Mouse (Mus musculus): Measurements from ENCODE around the gene Asns.

The Asns gene

DNA sequence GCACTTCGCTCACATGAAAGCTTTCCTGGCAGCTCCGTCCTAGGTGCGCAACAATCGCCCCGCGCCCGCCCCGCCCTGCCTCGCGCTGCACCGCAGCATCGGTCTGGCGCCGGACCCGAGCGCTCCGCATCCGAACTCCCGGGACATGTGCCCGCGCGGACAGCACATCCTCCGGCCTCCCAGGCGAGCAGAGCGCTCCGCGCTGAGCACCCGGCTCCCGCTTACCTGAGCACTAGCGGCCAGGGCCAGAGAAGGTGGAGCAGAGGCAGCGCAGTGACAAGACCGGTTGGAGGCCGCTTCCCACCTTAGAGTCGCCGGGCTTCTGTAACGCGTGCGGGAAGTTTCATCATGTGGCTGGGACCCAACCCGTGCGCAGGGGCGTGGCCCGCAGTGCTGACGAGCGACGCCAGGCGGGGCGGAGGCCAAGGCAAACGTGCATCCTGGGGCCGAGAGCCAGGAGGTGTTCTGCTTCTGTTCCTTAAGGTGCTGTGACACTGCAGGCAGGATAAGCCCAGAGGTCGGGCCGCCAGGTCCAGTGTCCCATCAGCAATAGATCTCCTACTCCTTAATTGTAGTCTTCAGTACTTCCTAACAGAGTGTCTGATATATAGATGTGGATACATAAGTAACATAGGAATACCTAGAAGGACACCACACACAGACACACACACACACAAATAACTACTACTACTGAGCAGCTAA, at the start of gene Asns:
Gene Asns (minus strand): TSS at position 371 of the 702 bp plus-strand sequence.
- peak within 1 kb of the TSS; percentile 91 for H3K4me3 ChIP-seq (replicated peaks; ENCODE audit: low read length)
- no peak for TF ChIP-seq CTCF (conservative IDR thresholded peaks at IDR 0.05; ENCODE audit: low read length)
- no peak for TF ChIP-seq NANOG (IDR thresholded peaks at IDR 0.05; ENCODE audit: borderline replicate concordance, low read length)
- TF ChIP-seq POU5F1 (IDR thresholded peaks at IDR 0.05; ENCODE audit: borderline replicate concordance, low read length), result no peak
- peaks cover 10% of the 10 kb centered on the region for H3K36me3 ChIP-seq (ENCODE audit: insufficient read depth, low read length)
- H3K27me3 ChIP-seq (ENCODE audit: insufficient read depth, low read length), result no peaks in the 10 kb centered on the region
- no peaks in the 10 kb centered on the region for H3K9me3 ChIP-seq (ENCODE audit: low read length)
- peaks cover 74% of the 10 kb centered on the region for H3K4me1 ChIP-seq (replicated peaks; ENCODE audit: low read depth, low read length)

DNA sequence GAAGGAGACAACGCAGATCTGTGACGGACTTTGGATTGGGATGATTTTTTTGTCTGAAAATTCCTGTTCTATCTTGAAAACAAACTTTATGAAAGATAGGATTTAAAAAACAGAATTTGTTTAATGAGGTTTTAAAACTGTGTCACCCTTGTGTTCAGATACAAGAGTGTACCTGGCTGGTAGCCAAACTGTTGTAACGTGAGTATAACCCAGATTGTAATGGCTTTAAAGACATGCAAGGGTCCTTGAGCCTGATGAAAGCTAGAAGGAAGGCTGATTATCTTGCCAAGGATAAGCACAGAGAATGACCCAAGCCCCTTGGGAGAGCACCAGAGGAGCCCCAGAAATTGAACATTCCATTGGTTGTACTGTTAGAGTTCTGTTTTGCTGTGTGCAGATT, 48.7 kb upstream of the Asns start:
- H3K36me3 ChIP-seq (ENCODE audit: insufficient read depth, low read length), result no peaks in the 10 kb centered on the region
- no peaks in the 10 kb centered on the region for H3K9me3 ChIP-seq (ENCODE audit: low read length)
- H3K4me1 ChIP-seq (replicated peaks; ENCODE audit: low read depth, low read length), result peaks cover 21% of the 10 kb centered on the region
- H3K4me3 ChIP-seq (replicated peaks; ENCODE audit: low read length), result no peak overlapping the region
- TF ChIP-seq CTCF (conservative IDR thresholded peaks at IDR 0.05; ENCODE audit: low read length) (no peak), POU5F1 (IDR thresholded peaks at IDR 0.05; ENCODE audit: borderline replicate concordance, low read length) (no peak), NANOG (IDR thresholded peaks at IDR 0.05; ENCODE audit: borderline replicate concordance, low read length) (no peak)
- H3K27me3 ChIP-seq (ENCODE audit: insufficient read depth, low read length), result no peaks in the 10 kb centered on the region

DNA sequence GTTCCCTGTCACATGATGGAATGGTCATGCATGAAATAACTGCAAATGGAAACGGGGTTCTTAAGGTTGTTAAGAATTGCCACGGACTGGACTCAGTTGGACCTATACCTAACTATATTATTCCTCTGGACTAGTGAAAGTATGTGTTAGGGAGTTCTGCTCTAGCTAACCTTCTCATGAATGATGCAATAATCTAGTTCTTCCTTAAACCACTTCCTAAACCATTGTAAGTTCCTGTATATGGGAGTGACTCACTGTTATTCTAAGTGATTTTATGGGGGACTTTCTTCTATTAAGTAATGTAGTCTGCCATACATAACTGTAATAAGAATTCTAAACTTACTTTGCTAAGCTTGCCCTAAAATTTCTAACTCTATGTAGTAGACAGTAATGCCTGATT, 44.8 kb upstream of the Asns start:
- Histone ChIP-seq H3K4me3 (replicated peaks; ENCODE audit: low read length) (no peak overlapping the region), H3K9me3 (ENCODE audit: low read length) (no peaks in the 10 kb centered on the region), H3K36me3 (ENCODE audit: insufficient read depth, low read length) (no peaks in the 10 kb centered on the region), H3K27me3 (ENCODE audit: insufficient read depth, low read length) (no peaks in the 10 kb centered on the region), H3K4me1 (replicated peaks; ENCODE audit: low read depth, low read length) (peaks cover 4% of the 10 kb centered on the region)
- TF ChIP-seq POU5F1 (IDR thresholded peaks at IDR 0.05; ENCODE audit: borderline replicate concordance, low read length) (no peak), NANOG (IDR thresholded peaks at IDR 0.05; ENCODE audit: borderline replicate concordance, low read length) (no peak), CTCF (conservative IDR thresholded peaks at IDR 0.05; ENCODE audit: low read length) (no peak)

DNA sequence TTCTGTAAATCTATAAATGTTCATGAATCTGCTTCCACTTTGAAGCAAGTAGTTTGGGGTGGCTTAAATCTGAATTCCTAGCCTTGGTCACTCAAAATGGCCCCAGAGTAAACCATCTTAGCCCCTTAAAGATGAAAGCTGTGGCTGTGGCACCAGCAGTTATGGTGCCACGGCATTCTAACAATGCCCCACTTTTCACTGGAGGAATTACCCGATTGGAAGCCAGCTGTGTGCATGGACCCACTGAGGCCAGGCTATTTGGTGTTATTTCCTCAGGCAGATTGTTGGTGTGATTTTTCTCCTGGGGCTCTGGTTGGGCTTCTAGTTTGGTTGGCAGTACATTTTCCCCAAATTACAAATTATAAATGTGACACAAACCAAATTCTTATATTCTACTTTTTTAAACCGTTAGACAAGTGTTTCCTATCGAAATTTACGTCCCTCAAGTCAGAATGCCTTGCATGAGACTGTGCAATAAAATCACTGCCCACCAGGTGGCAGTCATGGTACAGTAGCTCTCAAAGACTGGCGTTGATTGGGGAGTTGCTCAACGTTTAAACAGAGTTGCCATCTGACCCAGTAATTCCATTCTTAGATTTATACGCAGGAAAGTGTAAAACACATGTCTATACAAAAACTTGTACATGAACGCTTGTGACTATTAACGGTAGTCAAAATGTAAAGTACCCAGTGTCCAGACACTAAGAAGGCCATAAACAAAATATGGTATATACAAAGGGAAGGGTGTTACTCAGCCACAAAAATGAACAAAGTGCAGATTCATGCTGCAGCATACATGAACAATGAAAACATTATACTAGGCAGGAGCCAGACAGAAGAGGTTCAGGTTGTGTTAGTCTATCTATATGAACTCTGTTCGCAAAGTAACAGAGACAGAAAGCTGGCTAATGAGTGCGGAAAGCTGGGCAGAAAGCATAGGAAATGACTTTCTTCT, 40.0 kb upstream of the Asns start:
- no peaks in the 10 kb centered on the region for H3K36me3 ChIP-seq (ENCODE audit: insufficient read depth, low read length)
- peaks cover 9% of the 10 kb centered on the region; the same call in 1 of the 2 replicates for H3K9me3 ChIP-seq (ENCODE audit: low read length)
- H3K27me3 ChIP-seq (ENCODE audit: insufficient read depth, low read length), result no peaks in the 10 kb centered on the region
- no peak overlapping the region for H3K4me3 ChIP-seq (replicated peaks; ENCODE audit: low read length)
- TF ChIP-seq NANOG (IDR thresholded peaks at IDR 0.05; ENCODE audit: borderline replicate concordance, low read length), result no peak
- TF ChIP-seq CTCF (conservative IDR thresholded peaks at IDR 0.05; ENCODE audit: low read length), result peak; percentile 51
- H3K4me1 ChIP-seq (replicated peaks; ENCODE audit: low read depth, low read length), result peaks cover 15% of the 10 kb centered on the region

DNA sequence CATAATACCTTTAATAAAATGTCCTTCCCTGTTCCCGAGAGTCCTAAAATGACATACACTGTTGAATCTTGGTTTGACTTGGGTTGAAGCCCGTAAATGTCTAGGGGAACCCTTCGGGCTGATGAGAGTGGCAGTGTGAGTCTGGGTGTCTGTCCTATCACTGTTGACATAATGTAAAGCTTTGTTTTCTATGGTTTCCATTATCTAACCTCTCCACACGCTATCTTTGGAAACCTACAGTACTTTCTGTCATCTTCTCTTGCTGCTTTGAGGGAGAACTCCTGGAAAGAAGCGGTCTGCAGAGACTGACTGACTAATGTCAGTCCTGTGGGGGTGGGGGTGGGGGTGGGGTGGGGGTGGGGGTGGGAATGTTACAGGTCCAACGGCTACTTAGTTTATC, 39.0 kb upstream of the Asns start:
- Histone ChIP-seq H3K9me3 (ENCODE audit: low read length) (peaks cover 9% of the 10 kb centered on the region; the same call in 1 of the 2 replicates), H3K4me3 (replicated peaks; ENCODE audit: low read length) (no peak overlapping the region)

DNA sequence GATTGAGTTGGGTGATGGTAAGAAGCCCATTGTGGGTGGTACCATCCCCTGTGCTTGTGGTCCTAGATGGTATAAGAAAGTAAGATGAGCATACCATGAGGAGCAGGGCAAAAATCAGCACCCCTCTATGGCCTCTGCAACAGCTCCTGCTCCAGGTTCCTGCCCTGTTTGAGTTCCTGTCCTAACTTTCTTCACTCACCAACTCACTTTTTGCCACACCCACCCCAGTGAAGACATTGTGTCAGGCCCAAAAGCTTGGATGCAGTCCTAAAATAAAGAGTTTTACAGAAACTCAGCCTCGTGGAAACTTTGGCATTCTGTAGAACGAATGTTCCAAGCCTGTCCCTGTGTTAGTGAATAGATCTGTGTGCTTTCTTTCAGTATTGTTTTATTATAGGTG, 36.1 kb upstream of the Asns start:
- H3K4me3 ChIP-seq (replicated peaks; ENCODE audit: low read length), result no peak overlapping the region
- no peaks in the 10 kb centered on the region for H3K36me3 ChIP-seq (ENCODE audit: insufficient read depth, low read length)
- H3K4me1 ChIP-seq (replicated peaks; ENCODE audit: low read depth, low read length), result peaks cover 15% of the 10 kb centered on the region
- no peaks in the 10 kb centered on the region for H3K27me3 ChIP-seq (ENCODE audit: insufficient read depth, low read length)
- peaks cover 9% of the 10 kb centered on the region; the same call in 1 of the 2 replicates for H3K9me3 ChIP-seq (ENCODE audit: low read length)
- TF ChIP-seq POU5F1 (IDR thresholded peaks at IDR 0.05; ENCODE audit: borderline replicate concordance, low read length), result no peak
- no peak for TF ChIP-seq CTCF (conservative IDR thresholded peaks at IDR 0.05; ENCODE audit: low read length)
- no peak for TF ChIP-seq NANOG (IDR thresholded peaks at IDR 0.05; ENCODE audit: borderline replicate concordance, low read length)

More for the DNA sequence above, 39.0 kb upstream of the Asns start:
- peaks cover 15% of the 10 kb centered on the region for H3K4me1 ChIP-seq (replicated peaks; ENCODE audit: low read depth, low read length)
- no peaks in the 10 kb centered on the region for H3K27me3 ChIP-seq (ENCODE audit: insufficient read depth, low read length)
- TF ChIP-seq NANOG (IDR thresholded peaks at IDR 0.05; ENCODE audit: borderline replicate concordance, low read length) (no peak), POU5F1 (IDR thresholded peaks at IDR 0.05; ENCODE audit: borderline replicate concordance, low read length) (no peak), CTCF (conservative IDR thresholded peaks at IDR 0.05; ENCODE audit: low read length) (no peak)
- no peaks in the 10 kb centered on the region for H3K36me3 ChIP-seq (ENCODE audit: insufficient read depth, low read length)

DNA sequence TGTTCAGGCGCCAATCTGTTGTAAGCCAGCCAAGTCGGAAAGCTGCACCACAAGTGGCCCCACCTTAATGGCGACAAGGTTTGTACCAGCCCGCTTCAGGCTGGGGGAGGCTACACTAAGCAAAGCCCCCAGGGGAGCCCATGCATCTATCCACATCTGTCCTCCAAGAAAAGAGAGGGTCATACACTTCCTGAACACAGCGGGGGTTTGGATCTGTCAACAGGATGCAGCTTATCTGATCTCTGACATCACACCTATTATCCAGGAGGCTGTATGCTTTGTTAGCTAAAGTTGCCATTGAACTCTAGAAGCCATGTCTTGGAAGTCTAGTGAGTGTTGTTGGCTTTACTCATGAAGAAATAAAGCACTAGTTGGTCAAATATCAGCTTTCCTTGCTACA, 35.2 kb upstream of the Asns start:
- H3K9me3 ChIP-seq (ENCODE audit: low read length), result peaks cover 9% of the 10 kb centered on the region; the same call in 1 of the 2 replicates
- H3K27me3 ChIP-seq (ENCODE audit: insufficient read depth, low read length), result no peaks in the 10 kb centered on the region
- no peaks in the 10 kb centered on the region for H3K36me3 ChIP-seq (ENCODE audit: insufficient read depth, low read length)
- peaks cover 15% of the 10 kb centered on the region for H3K4me1 ChIP-seq (replicated peaks; ENCODE audit: low read depth, low read length)
- H3K4me3 ChIP-seq (replicated peaks; ENCODE audit: low read length), result no peak overlapping the region
- no peak for TF ChIP-seq NANOG (IDR thresholded peaks at IDR 0.05; ENCODE audit: borderline replicate concordance, low read length)
- TF ChIP-seq CTCF (conservative IDR thresholded peaks at IDR 0.05; ENCODE audit: low read length), result no peak
- TF ChIP-seq POU5F1 (IDR thresholded peaks at IDR 0.05; ENCODE audit: borderline replicate concordance, low read length), result no peak

DNA sequence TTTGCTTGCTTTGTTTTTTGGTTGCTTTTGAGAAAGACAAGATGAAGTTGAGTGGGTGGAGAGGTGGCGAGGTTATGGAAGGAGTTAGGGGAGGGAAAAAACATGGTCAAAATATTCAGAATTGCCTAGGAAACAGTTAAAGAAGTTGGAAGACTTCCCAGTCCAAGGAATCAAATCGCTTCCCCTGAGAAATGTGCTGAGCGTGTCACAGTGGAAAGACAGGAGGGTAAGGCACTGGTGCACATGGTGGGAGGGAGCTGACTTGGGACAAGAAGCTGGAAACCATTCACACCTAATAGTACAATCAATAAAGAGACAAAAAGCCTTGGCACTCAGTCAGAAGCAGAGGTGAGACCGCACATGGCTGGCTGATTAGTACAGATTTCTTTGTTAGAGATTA, 23.2 kb upstream of the Asns start:
- H3K36me3 ChIP-seq (ENCODE audit: insufficient read depth, low read length), result no peaks in the 10 kb centered on the region
- peaks cover 5% of the 10 kb centered on the region for H3K9me3 ChIP-seq (ENCODE audit: low read length)
- H3K4me1 ChIP-seq (replicated peaks; ENCODE audit: low read depth, low read length), result peaks cover 18% of the 10 kb centered on the region
- no peaks in the 10 kb centered on the region for H3K27me3 ChIP-seq (ENCODE audit: insufficient read depth, low read length)
- TF ChIP-seq NANOG (IDR thresholded peaks at IDR 0.05; ENCODE audit: borderline replicate concordance, low read length), result no peak
- TF ChIP-seq POU5F1 (IDR thresholded peaks at IDR 0.05; ENCODE audit: borderline replicate concordance, low read length), result no peak
- TF ChIP-seq CTCF (conservative IDR thresholded peaks at IDR 0.05; ENCODE audit: low read length), result no peak
- H3K4me3 ChIP-seq (replicated peaks; ENCODE audit: low read length), result no peak overlapping the region

Measured in E14TG2a.4 (cell line).